Mouse (Mus musculus) brain, adult 10 weeks (tissue): ENCODE data around the gene Ngef. TPM values are rescaled to one million over a fixed set of nuclear protein-coding genes. Genes with fewer than 3 reads are reported as not detected.

Experiments used
- polyA plus RNA-seq: library from polyadenylated mRNA; stranded (reverse); fragments of 350-450 nt; fragmentation: Illumina TruSeq; extraction: RNeasy Lipid Tissue Mini Kit (QIAGEN cat#74804); gene quantifications from one replicate; pipeline ENCODE4 v1.2.3, GENCODE M21; 2015; ENCODE audit warnings: low read depth, low replicate concordance

Ngef gene
- polyA plus RNA-seq, result 255 TPM

DNA sequence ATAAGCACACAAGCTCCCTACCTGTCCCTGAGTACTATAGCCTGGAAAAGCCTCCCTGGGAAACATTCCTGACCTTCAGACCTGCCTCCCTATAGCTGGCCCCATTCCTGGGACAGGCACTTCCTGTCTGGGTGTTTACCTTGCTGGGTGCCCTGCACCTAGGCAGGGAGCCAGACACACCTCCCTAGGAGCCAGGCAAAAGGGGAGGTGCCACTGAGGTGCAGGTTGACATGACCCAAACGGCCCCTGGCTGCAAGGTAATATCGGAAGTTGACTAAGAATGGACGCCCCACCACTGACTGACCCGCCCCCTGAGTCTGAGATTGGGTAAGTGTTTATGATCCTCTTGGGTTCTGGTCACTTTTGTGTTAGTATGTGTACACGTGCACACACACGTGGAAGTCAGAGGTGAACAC, at the start of gene Ngef:
Gene Ngef, minus strand, starts transcription at position 71 of the 416 bp plus-strand sequence.

GRCm38 (mm10) chr1:87620211-87620668, 46.6 kb upstream of the Ngef start, which contains the start of gene Inpp5d:
Gene Inpp5d (plus strand): TSS chr1:87620312.

DNA sequence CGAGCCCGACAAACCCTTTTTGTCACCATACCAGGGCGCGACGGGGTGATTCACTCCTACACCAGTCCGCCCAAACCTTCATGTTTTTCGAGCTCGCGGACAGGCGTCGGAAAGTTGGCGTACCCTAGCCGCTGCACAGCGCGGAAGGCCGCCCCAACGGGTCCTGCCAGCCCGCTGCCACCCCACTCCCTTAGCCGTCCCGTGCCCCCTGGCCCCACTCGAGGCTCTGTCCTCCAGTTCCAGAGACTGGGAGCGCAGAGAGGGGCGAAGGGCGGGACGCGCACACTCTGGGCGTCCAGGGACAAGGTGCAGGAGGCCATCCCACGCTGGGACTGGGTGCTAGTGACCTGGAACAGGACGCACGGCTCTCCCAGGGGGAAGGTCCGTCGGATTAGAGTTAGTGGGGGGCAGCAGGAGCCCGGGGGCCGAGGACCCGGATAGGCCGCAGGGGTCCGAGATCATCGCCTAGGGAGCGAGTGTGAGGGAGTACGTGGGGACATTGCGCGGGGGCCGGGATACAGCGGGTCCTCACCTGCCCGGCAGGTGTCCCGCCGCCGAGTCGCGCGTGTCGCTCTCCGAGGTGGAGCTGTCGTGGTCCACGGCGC, 64.0 kb downstream of the Ngef start, which contains the start of gene Neu2:
Gene Neu2, plus strand, starts transcription at position 329 of the 605 bp plus-strand sequence.

DNA sequence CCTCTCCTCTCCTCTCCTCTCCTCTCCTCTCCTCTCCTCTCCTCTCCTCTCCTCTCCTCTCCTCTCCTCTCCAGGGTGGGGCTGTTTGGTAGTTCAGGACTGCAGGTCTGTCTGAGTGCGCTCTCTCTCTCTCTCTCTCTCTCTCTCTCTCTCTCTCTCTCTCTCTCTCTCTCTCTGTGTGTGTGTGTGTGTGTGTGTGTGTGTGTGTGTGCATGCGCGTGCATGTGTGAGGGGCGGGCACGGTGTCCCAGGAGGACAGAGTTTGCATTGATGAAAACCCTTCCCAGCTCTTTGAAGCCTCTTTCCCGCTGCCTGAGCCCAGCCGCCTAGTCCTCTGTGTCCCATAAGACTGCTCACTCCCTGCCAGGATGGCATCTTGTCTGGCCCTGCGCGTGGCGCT, 103.7 kb downstream of the Ngef start, which contains the start of gene Snorc:
Gene Snorc, plus strand, starts transcription at position 301 of the 400 bp plus-strand sequence.

Other genes with a start within 250 kb of the Ngef start
- gene Gigyf2, start 246.9 kb downstream of the Ngef start, polyA plus RNA-seq, result 50.8 TPM
- 12.1 TPM for gene Kcnj13, start 179.1 kb downstream of the Ngef start, polyA plus RNA-seq
- 1.4 TPM for gene Snorc, start 103.6 kb downstream of the Ngef start, polyA plus RNA-seq
- 8.6 TPM for gene Neu2, start 64.0 kb downstream of the Ngef start, polyA plus RNA-seq
- gene Inpp5d, start 46.4 kb upstream of the Ngef start, polyA plus RNA-seq, result 10.7 TPM
- gene Atg16l1, start 182.0 kb upstream of the Ngef start, polyA plus RNA-seq, result 55.9 TPM
- 3.3 TPM for gene Sag, start 229.8 kb upstream of the Ngef start, polyA plus RNA-seq